Mouse (Mus musculus) CH12.LX (cell line): ENCODE data around the gene Cd59b. TPM values are rescaled to one million over a fixed set of nuclear protein-coding genes. Genes with fewer than 3 reads are reported as not detected.

Experiments
- DNase-seq: peaks from one replicate; pipeline ENCODE4 v3.0.0-alpha.2; 2013; ENCODE audit errors: extremely low read depth
- H3K27ac ChIP-seq: 2 replicates; pipeline ENCODE4 v1.5.1; 2012; ENCODE audit warnings: low read depth, mild to moderate bottlenecking, control low read depth, moderate library complexity; ENCODE audit not compliant: insufficient read depth
- H3K27me3 ChIP-seq: replicated peaks from 2 replicates; pipeline ENCODE3; 2012; ENCODE audit warnings: inconsistent platforms
- H3K36me3 ChIP-seq, 2 experiments: replicated peaks in 1 of 2; 2 replicates each; pipeline versions ENCODE3 to v1.6.1; 2012; ENCODE audit warnings: inconsistent platforms in 1 of 2, low read length in 1 of 2, mild to moderate bottlenecking in 1 of 2, mixed read lengths in 1 of 2, moderate library complexity in 1 of 2; ENCODE audit not compliant: control insufficient read depth in 1 of 2, insufficient read depth in 1 of 2
- H3K4me1 ChIP-seq, 2 experiments: 2 replicates each; pipeline ENCODE4 v1.6.1; 2012; ENCODE audit warnings: inconsistent platforms in 1 of 2, moderate library complexity in 1 of 2; ENCODE audit not compliant: insufficient read depth in 2 of 2, control insufficient read depth in 1 of 2
- H3K4me2 ChIP-seq: 2 replicates; pipeline ENCODE4 v1.6.1; 2012; ENCODE audit warnings: low read depth, mild to moderate bottlenecking, control low read depth; ENCODE audit not compliant: poor library complexity, insufficient read depth, severe bottlenecking
- H3K4me3 ChIP-seq, 3 experiments: fragments of 150-350 bp in 1 of 3; sonication (generic) in 1 of 3; replicated peaks in 1 of 3; 2 replicates each; pipeline versions ENCODE3 to v1.5.1; 2011 to 2012; ENCODE audit warnings: low read depth in 2 of 3, low read length in 2 of 3, mild to moderate bottlenecking in 2 of 3, moderate library complexity in 2 of 3, control low read depth in 1 of 3, improper control_type of control experiment in 1 of 3, inconsistent platforms in 1 of 3, mixed read lengths in 1 of 3; ENCODE audit not compliant: poor library complexity in 1 of 3
- H3K79me2 ChIP-seq: replicated peaks from 2 replicates; pipeline ENCODE4 v1.6.1; 2012; ENCODE audit warnings: mild to moderate bottlenecking, moderate library complexity; ENCODE audit not compliant: control insufficient read depth, poor library complexity, insufficient read depth, severe bottlenecking; ENCODE audit errors: extremely low read depth
- H3K9ac ChIP-seq: 2 replicates; pipeline ENCODE4 v1.6.1; 2012; ENCODE audit warnings: low read depth, mild to moderate bottlenecking, control low read depth, moderate library complexity; ENCODE audit not compliant: insufficient read depth
- H3K9me3 ChIP-seq: replicated peaks from 2 replicates; pipeline ENCODE3; 2012; ENCODE audit warnings: low read length, inconsistent platforms, mixed read lengths
- CHD1 ChIP-seq: IDR thresholded peaks from 2 replicates; pipeline ENCODE4 v1.6.1; 2012; ENCODE audit warnings: low read depth, low read length, improper control_type of control experiment, inconsistent platforms
- E2F4 ChIP-seq: IDR thresholded peaks from 2 replicates; pipeline ENCODE4 v1.6.1; 2011; ENCODE audit warnings: low read depth, low read length, improper control_type of control experiment; ENCODE audit not compliant: insufficient replicate concordance
- ETS1 ChIP-seq: conservative IDR thresholded peaks from 2 replicates; pipeline ENCODE4 v1.6.1; 2012; ENCODE audit warnings: low read depth, mild to moderate bottlenecking, inconsistent platforms, low read length, improper control_type of control experiment, moderate library complexity
- HCFC1 ChIP-seq: IDR thresholded peaks from 2 replicates; pipeline ENCODE4 v1.6.1; 2012; ENCODE audit warnings: low read depth, mild to moderate bottlenecking, inconsistent platforms, low read length, improper control_type of control experiment
- IRF4 ChIP-seq: IDR thresholded peaks from 2 replicates; pipeline ENCODE4 v1.6.1; 2014; ENCODE audit warnings: low read depth, mild to moderate bottlenecking, inconsistent platforms, low read length, improper control_type of control experiment
- KAT2A ChIP-seq: IDR thresholded peaks from 2 replicates; pipeline ENCODE4 v1.6.1; 2012; ENCODE audit warnings: low read length, improper control_type of control experiment, inconsistent platforms; ENCODE audit not compliant: insufficient replicate concordance
- MAFK ChIP-seq: IDR thresholded peaks from 2 replicates; pipeline ENCODE4 v1.6.1; 2011; ENCODE audit warnings: low read length, improper control_type of control experiment; ENCODE audit not compliant: insufficient replicate concordance
- MAZ ChIP-seq: IDR thresholded peaks from 2 replicates; pipeline ENCODE4 v1.6.1; 2012; ENCODE audit warnings: low read depth, mild to moderate bottlenecking, inconsistent platforms, low read length, improper control_type of control experiment, moderate library complexity
- MEF2A ChIP-seq: IDR thresholded peaks from 2 replicates; pipeline ENCODE4 v1.6.1; 2014; ENCODE audit warnings: low read depth, mild to moderate bottlenecking, inconsistent platforms, low read length, improper control_type of control experiment, borderline replicate concordance
- MYC ChIP-seq: IDR thresholded peaks from 2 replicates; pipeline ENCODE4 v1.6.1; 2011; ENCODE audit warnings: low read depth, mild to moderate bottlenecking, improper control_type of control experiment, low read length
- NELFE ChIP-seq: IDR thresholded peaks from 2 replicates; pipeline ENCODE4 v1.6.1; 2011; ENCODE audit warnings: low read depth, low read length, improper control_type of control experiment
- POLR2AphosphoS2 ChIP-seq: IDR thresholded peaks from 2 replicates; pipeline ENCODE4 v1.6.1; 2011; ENCODE audit warnings: low read depth, low read length, improper control_type of control experiment
- RAD21 ChIP-seq: IDR thresholded peaks from 2 replicates; pipeline ENCODE4 v1.6.1; 2011; ENCODE audit warnings: low read depth, mild to moderate bottlenecking, low read length, improper control_type of control experiment, moderate library complexity
- SMC3 ChIP-seq: IDR thresholded peaks from 2 replicates; pipeline ENCODE4 v1.6.1; 2011; ENCODE audit warnings: low read depth, low read length, improper control_type of control experiment
- USF1 ChIP-seq: IDR thresholded peaks from 2 replicates; pipeline ENCODE4 v1.6.1; 2014; ENCODE audit warnings: low read depth, mild to moderate bottlenecking, inconsistent platforms, low read length, improper control_type of control experiment
- USF2 ChIP-seq: conservative IDR thresholded peaks from 2 replicates; pipeline ENCODE4 v1.6.1; 2011; ENCODE audit warnings: low read depth, low read length, improper control_type of control experiment
- ZC3H11A ChIP-seq: IDR thresholded peaks from 2 replicates; pipeline ENCODE4 v1.6.1; 2012; ENCODE audit warnings: low read depth, mild to moderate bottlenecking, inconsistent platforms, low read length, improper control_type of control experiment
- ZKSCAN1 ChIP-seq: IDR thresholded peaks from 2 replicates; pipeline ENCODE4 v1.6.1; 2012; ENCODE audit warnings: low read depth, inconsistent platforms, low read length, improper control_type of control experiment, borderline replicate concordance
- dilution Hi-C: fragments of 300-500 bp; cut with MboI; formaldehyde crosslinking; loops from 2 replicates; pipeline ENCODE4 v1.14.3; 2020; ENCODE audit warnings: low sequenced_read_pairs; ENCODE audit not compliant: extremely low pct_unique_long_range_greater_than_20kb, extremely low pct_ligation_motif_present
- in situ Hi-C: fragments of 300-500 bp; cut with MboI; formaldehyde crosslinking; loops from 3 replicates; pipeline ENCODE4 v1.14.3; 2019; ENCODE audit warnings: low sequenced_read_pairs, low pct_ligation_motif_present, low pct_unique_long_range_greater_than_20kb, mixed read lengths
- polyA plus RNA-seq: library from polyadenylated mRNA; unstranded; fragments of >175 nt; gene quantifications from 2 replicates; pipeline ENCODE4 v1.2.1, GENCODE M21; 2012; ENCODE audit warnings: low read depth; ENCODE audit not compliant: insufficient read length
- total RNA-seq, 2 experiments: library from RNA; depleted of rRNA; stranded (reverse); fragments of 300-350 nt in 1 of 2; fragments of >200 nt in 1 of 2; gene quantifications; 2 replicates each; pipeline ENCODE4 v1.2.3; 2012 to 2014

Gene Cd59b
- total and polyA plus RNA-seq, 3 experiments: 0.25 to 2.1 (median 0.80) TPM

DNA sequence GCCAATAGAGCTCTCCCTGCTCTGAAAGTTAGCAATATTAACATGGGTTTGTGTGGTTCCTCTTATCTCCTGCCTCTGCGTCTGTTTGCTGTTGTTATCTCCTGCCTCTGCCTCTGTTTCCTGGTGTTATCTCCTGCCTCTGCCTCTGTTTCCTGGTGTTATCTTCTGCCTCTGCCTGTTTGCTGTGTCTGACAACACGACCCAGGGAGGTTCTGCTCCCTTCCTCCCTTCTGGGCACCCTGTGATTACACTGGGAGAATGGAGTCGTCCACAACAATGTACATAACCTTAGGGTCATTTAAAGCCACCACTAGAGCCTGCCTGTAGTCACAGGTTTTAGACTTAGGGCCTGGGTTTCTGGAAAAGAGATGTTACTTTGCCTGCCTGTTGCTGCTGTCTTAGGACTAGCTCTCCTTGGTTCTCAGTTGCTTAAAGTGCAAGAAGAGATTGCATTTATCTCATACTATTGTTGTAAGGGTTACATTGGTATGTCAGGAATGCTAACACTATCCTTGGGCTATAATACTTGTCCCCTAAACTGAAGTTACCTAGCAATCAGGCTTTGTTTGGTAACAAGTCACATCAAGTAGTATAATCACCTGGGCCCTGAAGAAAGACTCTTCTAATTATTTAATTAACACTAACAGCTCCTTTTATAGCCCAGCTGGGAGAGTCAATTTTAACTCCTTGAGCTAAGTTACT, 29.0 kb downstream of the Cd59b start:
- dilution Hi-C loops: no loop called here
- Histone ChIP-seq H3K27me3 (no peaks in the 10 kb centered on the region), H3K9ac (no peak overlapping the region), H3K79me2 (no peaks in the 10 kb centered on the region), H3K4me1 (peaks cover 0 to 9% of the 10 kb centered on the region in 2 experiments; a peak in 2 of 4 replicates), H3K4me2 (no peak overlapping the region), H3K9me3 (no peaks in the 10 kb centered on the region), H3K36me3 (no peaks in the 10 kb centered on the region), H3K27ac (no peak overlapping the region), H3K4me3 (no peak overlapping the region)
- in situ Hi-C loops: no loop called here
- TF ChIP-seq SMC3: no peak
- no peak for DNase-seq

DNA sequence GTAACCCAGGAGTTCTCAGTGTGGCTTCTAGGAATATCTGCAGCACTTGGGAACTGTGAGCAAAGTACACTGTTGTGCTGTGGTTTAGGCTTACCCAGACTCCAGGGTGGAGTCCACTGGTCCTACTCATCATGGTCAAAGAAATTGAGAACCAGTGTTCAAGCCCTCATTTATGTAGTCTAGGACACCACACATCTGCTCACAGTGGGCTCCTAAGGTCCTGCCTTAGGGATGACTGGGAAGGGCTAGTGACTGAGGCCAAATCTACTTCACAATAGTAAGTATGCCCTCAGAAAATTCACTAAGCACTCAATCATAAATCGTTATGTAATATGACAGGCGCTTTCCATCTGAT, 29.6 kb downstream of the Cd59b start:
- no peak for TF ChIP-seq RAD21
- no peak for TF ChIP-seq USF1
- no peak for TF ChIP-seq MYC
- no peak for TF ChIP-seq CHD1
- no peak for TF ChIP-seq ZC3H11A
- TF ChIP-seq ZKSCAN1: no peak
- no peak for TF ChIP-seq KAT2A
- TF ChIP-seq NELFE: no peak
- TF ChIP-seq IRF4: no peak
- TF ChIP-seq USF2: no peak
- no peak for TF ChIP-seq MAZ
- TF ChIP-seq MAFK: no peak
- TF ChIP-seq E2F4: no peak
- no peak for TF ChIP-seq HCFC1
- TF ChIP-seq MEF2A: no peak
- TF ChIP-seq POLR2AphosphoS2: no peak
- TF ChIP-seq ETS1: no peak
- TF ChIP-seq SMC3: no peak
- Histone ChIP-seq H3K4me3 (no peak overlapping the region), H3K9ac (no peak overlapping the region), H3K36me3 (no peaks in the 10 kb centered on the region), H3K4me1 (peaks cover 0 to 9% of the 10 kb centered on the region in 2 experiments; a peak in 2 of 4 replicates), H3K4me2 (no peak overlapping the region), H3K9me3 (no peaks in the 10 kb centered on the region), H3K27me3 (no peaks in the 10 kb centered on the region), H3K79me2 (no peaks in the 10 kb centered on the region), H3K27ac (no peak overlapping the region)
- DNase-seq: no peak
- in situ Hi-C loops (no loop called here), dilution Hi-C loops (no loop called here)
